Mouse (Mus musculus): Measurements from ENCODE around the gene Fmo3. TPM values are rescaled to one million over a fixed set of nuclear protein-coding genes. Genes with fewer than 3 reads are reported as not detected.

Fmo3 gene
- polyA plus RNA-seq, 1 experiment from 2014 or later = not detected

DNA sequence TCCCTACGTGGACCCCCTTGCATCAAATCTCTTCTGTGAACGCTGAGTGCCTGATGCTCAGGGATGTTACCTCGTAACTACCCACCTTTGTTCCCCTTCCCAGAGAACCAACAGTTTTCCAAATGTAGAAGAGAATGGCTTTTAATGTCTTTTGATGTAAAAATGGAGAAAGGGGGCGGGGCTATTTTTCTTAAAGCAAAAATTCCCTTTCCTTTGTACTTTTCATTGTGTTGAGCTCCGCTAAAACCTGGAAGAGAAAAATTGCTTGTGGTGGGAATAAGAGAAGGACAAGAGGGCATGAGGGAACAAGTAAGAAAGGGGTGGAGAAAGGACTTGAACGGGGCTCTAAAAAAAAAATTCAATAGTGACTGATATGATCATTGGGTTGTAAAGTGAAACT lies 46.9 kb downstream of the Fmo3 start, which contains the start of gene Fmo6:
TSS of gene Fmo6 (minus strand) at position 101 of the 400 bp plus-strand sequence.
- H3K4me1 ChIP-seq (ENCODE audit: control insufficient read depth, insufficient read depth, low read length) = no peaks in the 10 kb centered on the region; the same call in 1 of the 2 replicates
- H3K9ac ChIP-seq (ENCODE audit: low read length) = no peak within 1 kb of the TSS
- no peaks in the 10 kb centered on the region for H3K9me3 ChIP-seq (ENCODE audit: control insufficient read depth, low read length)
- H3K36me3 ChIP-seq (ENCODE audit: control insufficient read depth, insufficient read depth, low read length) = no peaks in the 10 kb centered on the region
- DNase-seq (ENCODE audit: low spot score) (no peak), ATAC-seq (ENCODE audit: insufficient number of reproducible peaks, low FRiP score, low TSS enrichment, low read depth) (no peak)
- no peaks in the 10 kb centered on the region for H3K27me3 ChIP-seq (ENCODE audit: control insufficient read depth, insufficient read depth, low read length)
- WGBS = 87% methylated on average over 6 of the region's 6 CpGs
- H3K4me3 ChIP-seq (ENCODE audit: low read depth, low read length) = no peak within 1 kb of the TSS
- H3K4me2 ChIP-seq (ENCODE audit: low read depth, severe bottlenecking) = no peak within 1 kb of the TSS
- H3K27ac ChIP-seq (replicated peaks; ENCODE audit: low read depth, low read length) = no peak within 1 kb of the TSS

DNA sequence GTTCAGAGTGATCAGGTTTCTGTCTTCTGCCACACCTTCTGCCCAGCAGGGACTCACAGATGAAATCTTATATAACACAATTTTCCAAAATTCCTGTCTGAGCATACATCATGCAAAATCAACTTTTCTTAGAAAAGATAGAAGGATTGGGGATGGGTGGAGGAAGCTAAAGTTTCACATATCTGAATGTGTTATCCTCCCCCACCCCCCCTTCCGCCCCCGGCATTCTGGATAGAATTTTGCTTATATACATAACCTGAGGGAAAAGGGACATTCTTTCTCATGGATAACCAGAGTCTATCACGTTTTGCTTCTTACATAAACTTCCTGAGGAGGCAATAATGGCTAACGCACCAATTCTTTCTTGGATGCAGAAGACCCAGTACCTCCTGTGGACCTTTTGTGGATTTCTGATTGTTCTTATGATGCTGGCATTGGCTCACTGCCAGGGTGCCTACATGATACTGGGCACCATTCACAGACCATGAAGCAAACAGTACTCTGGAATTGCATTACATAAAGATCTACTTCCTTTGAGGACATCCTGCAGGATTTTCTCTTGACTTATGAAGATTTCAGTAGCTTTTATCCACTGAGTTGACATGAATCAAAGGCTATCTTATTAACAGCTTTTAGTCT lies 49.8 kb downstream of the Fmo3 start:
- Histone ChIP-seq H3K36me3 (ENCODE audit: control insufficient read depth, insufficient read depth, low read length) (no peaks in the 10 kb centered on the region), H3K9me3 (ENCODE audit: control insufficient read depth, low read length) (no peaks in the 10 kb centered on the region), H3K27me3 (ENCODE audit: control insufficient read depth, insufficient read depth, low read length) (no peaks in the 10 kb centered on the region), H3K4me1 (ENCODE audit: control insufficient read depth, insufficient read depth, low read length) (no peaks in the 10 kb centered on the region; the same call in 1 of the 2 replicates), H3K4me3 (ENCODE audit: low read depth, low read length) (no peak overlapping the region), H3K27ac (replicated peaks; ENCODE audit: low read depth, low read length) (no peak overlapping the region), H3K4me2 (ENCODE audit: low read depth, severe bottlenecking) (no peak overlapping the region), H3K9ac (ENCODE audit: low read length) (no peak overlapping the region)
- DNase-seq (ENCODE audit: low spot score) (no peak), ATAC-seq (ENCODE audit: insufficient number of reproducible peaks, low FRiP score, low TSS enrichment, low read depth) (no peak)
- WGBS = 84% methylated on average over 4 of the region's 4 CpGs

DNA sequence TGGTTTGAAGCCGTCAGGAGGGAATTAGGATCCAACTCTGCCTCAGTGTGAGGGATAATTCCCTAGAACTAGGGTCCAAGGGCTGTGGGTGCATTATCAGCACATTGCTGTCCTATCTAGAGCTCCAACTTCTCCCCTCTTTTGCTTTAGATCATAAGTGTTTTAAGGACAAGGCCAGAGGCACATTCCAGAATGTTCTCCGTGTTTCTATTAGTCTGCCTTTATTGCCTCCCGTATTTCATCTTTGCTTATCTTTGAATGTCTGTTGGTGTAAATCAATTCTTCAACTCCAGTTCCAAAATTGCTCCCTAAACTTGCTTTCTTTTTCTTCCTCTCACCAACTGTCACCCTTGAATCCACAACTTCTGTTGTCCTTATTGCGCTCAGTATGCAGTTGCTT lies 51.9 kb downstream of the Fmo3 start:
- Histone ChIP-seq H3K4me2 (ENCODE audit: low read depth, severe bottlenecking) (no peak overlapping the region), H3K27me3 (ENCODE audit: control insufficient read depth, insufficient read depth, low read length) (no peaks in the 10 kb centered on the region), H3K36me3 (ENCODE audit: control insufficient read depth, insufficient read depth, low read length) (no peaks in the 10 kb centered on the region), H3K27ac (replicated peaks; ENCODE audit: low read depth, low read length) (no peak overlapping the region), H3K9me3 (ENCODE audit: control insufficient read depth, low read length) (no peaks in the 10 kb centered on the region), H3K4me1 (ENCODE audit: control insufficient read depth, insufficient read depth, low read length) (no peaks in the 10 kb centered on the region), H3K4me3 (ENCODE audit: low read depth, low read length) (no peak overlapping the region), H3K9ac (ENCODE audit: low read length) (no peak overlapping the region)
- ATAC-seq (ENCODE audit: insufficient number of reproducible peaks, low FRiP score, low TSS enrichment, low read depth) (no peak), DNase-seq (ENCODE audit: low spot score) (no peak)
- WGBS = 84% methylated on average over 4 of the region's 4 CpGs

DNA sequence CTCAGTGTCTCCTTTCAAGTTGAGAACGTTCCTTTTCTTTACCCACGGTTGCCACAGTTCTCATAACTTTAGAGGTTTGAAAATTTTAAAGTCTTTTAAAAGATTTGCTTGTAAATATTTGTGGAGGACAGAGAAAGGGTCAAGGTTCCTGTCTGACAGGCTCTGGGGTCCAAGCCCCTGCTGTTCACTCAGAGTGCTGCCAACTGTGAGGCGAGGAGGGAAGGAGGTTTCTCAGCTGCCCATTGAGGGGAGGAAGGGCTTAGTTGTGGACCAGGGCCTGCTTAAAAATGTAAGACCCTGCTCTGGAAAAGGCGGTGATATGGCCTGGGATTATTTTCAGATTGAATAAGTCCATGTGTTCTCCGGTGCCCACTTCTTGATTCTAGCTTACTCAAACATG lies 52.4 kb downstream of the Fmo3 start:
- ATAC-seq (ENCODE audit: insufficient number of reproducible peaks, low FRiP score, low TSS enrichment, low read depth) (no peak), DNase-seq (ENCODE audit: low spot score) (no peak)
- Histone ChIP-seq H3K4me3 (ENCODE audit: low read depth, low read length) (no peak overlapping the region), H3K4me2 (ENCODE audit: low read depth, severe bottlenecking) (no peak overlapping the region), H3K9ac (ENCODE audit: low read length) (no peak overlapping the region), H3K4me1 (ENCODE audit: control insufficient read depth, insufficient read depth, low read length) (no peaks in the 10 kb centered on the region), H3K27ac (replicated peaks; ENCODE audit: low read depth, low read length) (no peak overlapping the region), H3K9me3 (ENCODE audit: control insufficient read depth, low read length) (no peaks in the 10 kb centered on the region), H3K36me3 (ENCODE audit: control insufficient read depth, insufficient read depth, low read length) (no peaks in the 10 kb centered on the region), H3K27me3 (ENCODE audit: control insufficient read depth, insufficient read depth, low read length) (no peaks in the 10 kb centered on the region)
- WGBS = 81% methylated on average over 5 of the region's 5 CpGs

DNA sequence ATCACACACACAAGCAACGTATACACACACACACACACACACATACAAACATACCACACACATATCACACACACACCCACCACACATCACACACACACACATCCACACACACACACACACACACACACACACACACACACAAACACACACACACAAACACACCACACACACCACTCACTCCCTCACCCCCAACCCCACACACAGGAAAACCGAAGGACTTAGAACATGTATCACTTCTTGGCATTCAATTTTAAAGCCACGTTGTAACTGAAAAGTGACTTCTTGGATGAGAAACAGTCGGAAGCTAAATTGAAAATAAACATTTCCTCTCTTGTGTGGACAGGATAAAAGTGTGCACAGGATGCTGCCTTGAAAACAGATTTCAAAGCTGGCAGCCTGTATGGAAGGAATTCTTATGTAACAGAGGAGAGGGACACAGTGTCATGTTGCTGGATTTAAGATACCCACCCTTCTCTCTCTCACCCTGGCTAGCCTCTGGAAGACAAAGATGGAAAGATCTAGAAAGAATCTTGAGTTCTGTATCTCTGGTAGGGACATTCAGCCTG lies 52.9 kb downstream of the Fmo3 start:
- no peaks in the 10 kb centered on the region for H3K36me3 ChIP-seq (ENCODE audit: control insufficient read depth, insufficient read depth, low read length)
- H3K27me3 ChIP-seq (ENCODE audit: control insufficient read depth, insufficient read depth, low read length) = no peaks in the 10 kb centered on the region
- H3K4me2 ChIP-seq (ENCODE audit: low read depth, severe bottlenecking) = no peak overlapping the region
- no peaks in the 10 kb centered on the region for H3K4me1 ChIP-seq (ENCODE audit: control insufficient read depth, insufficient read depth, low read length)
- WGBS = 88% methylated on average over 4 of the region's 4 CpGs
- DNase-seq (ENCODE audit: low spot score) = no peak
- no peak overlapping the region for H3K4me3 ChIP-seq (ENCODE audit: low read depth, low read length)
- no peaks in the 10 kb centered on the region for H3K9me3 ChIP-seq (ENCODE audit: control insufficient read depth, low read length)
- no peak overlapping the region for H3K9ac ChIP-seq (ENCODE audit: low read length)
- H3K27ac ChIP-seq (replicated peaks; ENCODE audit: low read depth, low read length) = no peak overlapping the region
- ATAC-seq (ENCODE audit: insufficient number of reproducible peaks, low FRiP score, low TSS enrichment, low read depth) = no peak

DNA sequence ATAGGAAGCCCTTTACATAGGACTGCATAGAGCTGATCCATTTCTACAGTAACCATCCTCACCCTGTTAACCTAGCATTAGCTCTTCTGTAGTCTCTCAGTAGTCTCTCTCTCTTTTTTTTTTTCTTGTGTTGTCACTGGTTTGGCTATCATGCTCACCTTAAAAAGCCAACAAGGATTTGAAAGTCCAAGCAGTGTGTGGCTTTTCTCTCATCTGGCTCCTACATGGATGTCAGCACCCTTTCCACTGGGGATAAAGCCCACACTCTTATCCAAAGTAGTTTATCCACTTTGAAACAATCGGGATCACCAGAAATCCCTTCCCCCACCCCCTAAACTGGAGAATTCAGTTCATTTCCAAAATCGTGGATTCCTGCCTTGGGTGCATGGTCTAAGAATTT lies 53.7 kb downstream of the Fmo3 start:
- no peak overlapping the region for H3K27ac ChIP-seq (replicated peaks; ENCODE audit: low read depth, low read length)
- no peak overlapping the region for H3K4me3 ChIP-seq (ENCODE audit: low read depth, low read length)
- H3K36me3 ChIP-seq (ENCODE audit: control insufficient read depth, insufficient read depth, low read length) = no peaks in the 10 kb centered on the region
- no peak overlapping the region for H3K9ac ChIP-seq (ENCODE audit: low read length)
- H3K4me2 ChIP-seq (ENCODE audit: low read depth, severe bottlenecking) = no peak overlapping the region
- no peaks in the 10 kb centered on the region for H3K9me3 ChIP-seq (ENCODE audit: control insufficient read depth, low read length)
- ATAC-seq (ENCODE audit: insufficient number of reproducible peaks, low FRiP score, low TSS enrichment, low read depth) (no peak), DNase-seq (ENCODE audit: low spot score) (no peak)
- WGBS = 83% methylated on average over 2 of the region's 2 CpGs
- no peaks in the 10 kb centered on the region for H3K4me1 ChIP-seq (ENCODE audit: control insufficient read depth, insufficient read depth, low read length)
- H3K27me3 ChIP-seq (ENCODE audit: control insufficient read depth, insufficient read depth, low read length) = no peaks in the 10 kb centered on the region

DNA sequence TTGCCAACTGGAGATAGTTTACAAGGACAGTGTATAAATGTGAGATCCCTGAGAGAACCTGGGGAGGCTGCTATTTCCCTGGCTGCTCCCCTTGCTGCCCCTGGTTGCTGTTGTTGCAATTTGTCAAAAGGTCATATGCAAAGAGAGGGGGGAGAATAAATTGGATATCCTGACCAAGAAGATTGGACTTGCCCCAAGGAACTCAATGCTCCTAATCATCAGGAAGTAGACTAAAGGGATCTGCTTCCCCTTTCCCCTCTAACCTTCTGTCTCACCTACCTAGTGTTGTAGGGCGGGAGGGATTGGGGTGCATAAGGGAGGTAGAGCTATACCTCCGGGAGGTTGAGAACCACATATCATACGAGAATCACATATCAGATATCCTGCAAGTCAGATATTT lies 55.2 kb downstream of the Fmo3 start:
- 84% methylated on average over 3 of the region's 3 CpGs for WGBS

DNA sequence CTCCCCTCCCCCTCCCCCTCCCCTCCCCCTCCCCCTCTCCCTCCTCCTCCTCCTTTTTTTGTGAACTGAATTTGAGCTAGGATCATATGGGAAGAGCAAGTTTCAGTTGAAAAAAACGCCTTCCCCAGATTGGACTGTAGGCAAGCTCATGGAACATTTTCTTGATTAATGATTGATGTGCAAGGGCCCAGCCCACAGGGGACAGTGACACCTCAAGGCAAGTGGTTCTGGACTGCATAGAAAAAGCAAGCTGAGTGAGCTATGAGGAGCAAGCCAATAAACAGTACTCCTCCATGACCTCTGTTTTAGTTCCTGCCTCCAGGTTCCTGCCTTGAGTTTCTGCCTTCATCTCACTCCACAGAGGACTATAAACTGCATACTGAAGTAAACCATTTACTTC lies 59.2 kb downstream of the Fmo3 start:
- no peak overlapping the region for H3K9ac ChIP-seq (ENCODE audit: low read length)
- H3K4me2 ChIP-seq (ENCODE audit: low read depth, severe bottlenecking) = no peak overlapping the region
- no peaks in the 10 kb centered on the region for H3K36me3 ChIP-seq (ENCODE audit: control insufficient read depth, insufficient read depth, low read length)
- H3K4me1 ChIP-seq (ENCODE audit: control insufficient read depth, insufficient read depth, low read length) = no peaks in the 10 kb centered on the region
- no peak overlapping the region for H3K4me3 ChIP-seq (ENCODE audit: low read depth, low read length)
- no peaks in the 10 kb centered on the region for H3K27me3 ChIP-seq (ENCODE audit: control insufficient read depth, insufficient read depth, low read length)
- WGBS = 93% methylated on average over 1 of the region's 1 CpGs
- ATAC-seq (ENCODE audit: insufficient number of reproducible peaks, low FRiP score, low TSS enrichment, low read depth) (no peak), DNase-seq (ENCODE audit: low spot score) (no peak)
- no peak overlapping the region for H3K27ac ChIP-seq (replicated peaks; ENCODE audit: low read depth, low read length)
- H3K9me3 ChIP-seq (ENCODE audit: control insufficient read depth, low read length) = no peaks in the 10 kb centered on the region

More for the DNA sequence above, 55.2 kb downstream of the Fmo3 start:
- no peaks in the 10 kb centered on the region for H3K36me3 ChIP-seq (ENCODE audit: control insufficient read depth, insufficient read depth, low read length)
- H3K9me3 ChIP-seq (ENCODE audit: control insufficient read depth, low read length) = no peaks in the 10 kb centered on the region
- H3K9ac ChIP-seq (ENCODE audit: low read length) = no peak overlapping the region
- DNase-seq (ENCODE audit: low spot score) (no peak), ATAC-seq (ENCODE audit: insufficient number of reproducible peaks, low FRiP score, low TSS enrichment, low read depth) (no peak)
- no peak overlapping the region for H3K27ac ChIP-seq (replicated peaks; ENCODE audit: low read depth, low read length)
- H3K4me3 ChIP-seq (ENCODE audit: low read depth, low read length) = no peak overlapping the region
- H3K4me2 ChIP-seq (ENCODE audit: low read depth, severe bottlenecking) = no peak overlapping the region
- no peaks in the 10 kb centered on the region for H3K27me3 ChIP-seq (ENCODE audit: control insufficient read depth, insufficient read depth, low read length)
- no peaks in the 10 kb centered on the region for H3K4me1 ChIP-seq (ENCODE audit: control insufficient read depth, insufficient read depth, low read length)

DNA sequence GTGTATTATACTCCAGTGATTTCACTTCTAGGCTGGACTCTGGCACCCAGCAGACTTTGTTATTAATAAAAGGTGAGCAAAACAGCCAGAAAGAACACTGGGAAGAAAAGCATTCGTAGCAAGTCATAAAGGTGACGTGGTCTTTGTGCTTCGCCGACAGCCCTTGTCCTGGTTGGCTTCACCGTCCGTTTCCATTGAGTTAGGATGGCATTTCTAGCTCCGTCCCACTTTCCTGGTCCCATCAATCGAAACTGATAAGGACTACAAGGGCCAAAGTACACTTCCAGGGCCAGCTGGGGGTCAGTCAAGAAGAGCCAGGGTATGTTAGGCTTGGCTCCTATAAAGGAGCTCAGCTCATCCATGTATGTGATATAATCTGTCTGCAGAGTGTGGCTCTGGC lies 67.7 kb downstream of the Fmo3 start:
- Histone ChIP-seq H3K4me1 (ENCODE audit: control insufficient read depth, insufficient read depth, low read length) (no peaks in the 10 kb centered on the region), H3K27me3 (ENCODE audit: control insufficient read depth, insufficient read depth, low read length) (no peaks in the 10 kb centered on the region), H3K9ac (ENCODE audit: low read length) (no peak overlapping the region), H3K9me3 (ENCODE audit: control insufficient read depth, low read length) (no peaks in the 10 kb centered on the region), H3K27ac (replicated peaks; ENCODE audit: low read depth, low read length) (no peak overlapping the region), H3K36me3 (ENCODE audit: control insufficient read depth, insufficient read depth, low read length) (no peaks in the 10 kb centered on the region), H3K4me2 (ENCODE audit: low read depth, severe bottlenecking) (no peak overlapping the region), H3K4me3 (ENCODE audit: low read depth, low read length) (no peak overlapping the region)
- ATAC-seq (ENCODE audit: insufficient number of reproducible peaks, low FRiP score, low TSS enrichment, low read depth) = no peak
- 79% methylated on average over 8 of the region's 8 CpGs for WGBS
- DNase-seq (ENCODE audit: low spot score) = no peak

All from limb, embryonic 11.5 days (tissue).